Mouse (Mus musculus): ENCODE results near the gene Lrrc7. TPM values are rescaled to one million over a fixed set of nuclear protein-coding genes. Genes with fewer than 3 reads are reported as not detected.

The Lrrc7 gene
- polyA plus RNA-seq, 1 experiment: not detected

GRCm38 (mm10) chr3:158310391-158310790, 251.6 kb downstream of the Lrrc7 start:
- H3K27me3 ChIP-seq (ENCODE audit: control insufficient read depth, insufficient read depth, low read length): no peaks in the 10 kb centered on the region
- no peak overlapping the region for H3K27ac ChIP-seq (ENCODE audit: insufficient read depth, low read depth, low read length)
- no peaks in the 10 kb centered on the region for H3K36me3 ChIP-seq (ENCODE audit: control insufficient read depth, insufficient read depth, low read length)
- no peaks in the 10 kb centered on the region for H3K4me1 ChIP-seq (ENCODE audit: control insufficient read depth, insufficient read depth, insufficient read length, low read length)
- no peak for TF ChIP-seq POLR2A (IDR thresholded peaks at IDR 0.05; ENCODE audit: low read depth, low read length)
- no peak for TF ChIP-seq CTCF (IDR thresholded peaks at IDR 0.05; ENCODE audit: extremely low read depth, insufficient read length, insufficient replicate concordance, low read depth, low read length)
- 67% methylated on average over 2 of the region's 2 CpGs for WGBS
- H3K4me3 ChIP-seq (ENCODE audit: low read depth, low read length): no peak overlapping the region

- H3K4me1 ChIP-seq (ENCODE audit: control insufficient read depth, insufficient read depth, insufficient read length, low read length): no peaks in the 10 kb centered on the region
- H3K36me3 ChIP-seq (ENCODE audit: control insufficient read depth, insufficient read depth, low read length): no peaks in the 10 kb centered on the region
- no peak for TF ChIP-seq POLR2A (IDR thresholded peaks at IDR 0.05; ENCODE audit: low read depth, low read length)
- no peak for TF ChIP-seq CTCF (IDR thresholded peaks at IDR 0.05; ENCODE audit: extremely low read depth, insufficient read length, insufficient replicate concordance, low read depth, low read length)
- H3K4me3 ChIP-seq (ENCODE audit: low read depth, low read length): no peak overlapping the region
- no peaks in the 10 kb centered on the region for H3K27me3 ChIP-seq (ENCODE audit: control insufficient read depth, insufficient read depth, low read length)
- no peak overlapping the region for H3K27ac ChIP-seq (ENCODE audit: insufficient read depth, low read depth, low read length)
These were observed 254.6 kb downstream of the Lrrc7 start for GRCm38 (mm10) chr3:158307415-158307814.

GRCm38 (mm10) chr3:158298732-158299131, 263.3 kb downstream of the Lrrc7 start:
- Histone ChIP-seq H3K27ac (ENCODE audit: insufficient read depth, low read depth, low read length) (no peak overlapping the region), H3K4me1 (ENCODE audit: control insufficient read depth, insufficient read depth, insufficient read length, low read length) (no peaks in the 10 kb centered on the region), H3K27me3 (ENCODE audit: control insufficient read depth, insufficient read depth, low read length) (no peaks in the 10 kb centered on the region), H3K4me3 (ENCODE audit: low read depth, low read length) (no peak overlapping the region), H3K36me3 (ENCODE audit: control insufficient read depth, insufficient read depth, low read length) (no peaks in the 10 kb centered on the region)
- WGBS: 72% methylated on average over 3 of the region's 3 CpGs
- no peak for TF ChIP-seq CTCF (IDR thresholded peaks at IDR 0.05; ENCODE audit: extremely low read depth, insufficient read length, insufficient replicate concordance, low read depth, low read length)

GRCm38 (mm10) chr3:158295041-158295440, 267.0 kb downstream of the Lrrc7 start:
- H3K4me1 ChIP-seq (ENCODE audit: control insufficient read depth, insufficient read depth, insufficient read length, low read length): no peaks in the 10 kb centered on the region
- H3K27me3 ChIP-seq (ENCODE audit: control insufficient read depth, insufficient read depth, low read length): no peaks in the 10 kb centered on the region
- TF ChIP-seq CTCF (IDR thresholded peaks at IDR 0.05; ENCODE audit: extremely low read depth, insufficient read length, insufficient replicate concordance, low read depth, low read length): no peak
- no peak for TF ChIP-seq POLR2A (IDR thresholded peaks at IDR 0.05; ENCODE audit: low read depth, low read length)
- no peak overlapping the region for H3K27ac ChIP-seq (ENCODE audit: insufficient read depth, low read depth, low read length)
- WGBS: 51% methylated on average over 5 of the region's 5 CpGs
- H3K4me3 ChIP-seq (ENCODE audit: low read depth, low read length): no peak overlapping the region
- H3K36me3 ChIP-seq (ENCODE audit: control insufficient read depth, insufficient read depth, low read length): no peaks in the 10 kb centered on the region

GRCm38 (mm10) chr3:158284431-158284830, 277.6 kb downstream of the Lrrc7 start:
- 55% methylated on average over 1 of the region's 1 CpGs for WGBS
- TF ChIP-seq CTCF (IDR thresholded peaks at IDR 0.05; ENCODE audit: extremely low read depth, insufficient read length, insufficient replicate concordance, low read depth, low read length) (no peak), POLR2A (IDR thresholded peaks at IDR 0.05; ENCODE audit: low read depth, low read length) (no peak)
- Histone ChIP-seq H3K27ac (ENCODE audit: insufficient read depth, low read depth, low read length) (no peak overlapping the region), H3K4me1 (ENCODE audit: control insufficient read depth, insufficient read depth, insufficient read length, low read length) (no peaks in the 10 kb centered on the region), H3K36me3 (ENCODE audit: control insufficient read depth, insufficient read depth, low read length) (no peaks in the 10 kb centered on the region), H3K4me3 (ENCODE audit: low read depth, low read length) (no peak overlapping the region), H3K27me3 (ENCODE audit: control insufficient read depth, insufficient read depth, low read length) (no peaks in the 10 kb centered on the region)

GRCm38 (mm10) chr3:158278631-158279030, 283.4 kb downstream of the Lrrc7 start:
- Histone ChIP-seq H3K4me1 (ENCODE audit: control insufficient read depth, insufficient read depth, insufficient read length, low read length) (no peaks in the 10 kb centered on the region), H3K27ac (ENCODE audit: insufficient read depth, low read depth, low read length) (no peak overlapping the region)
- TF ChIP-seq POLR2A (IDR thresholded peaks at IDR 0.05; ENCODE audit: low read depth, low read length) (no peak), CTCF (IDR thresholded peaks at IDR 0.05; ENCODE audit: extremely low read depth, insufficient read length, insufficient replicate concordance, low read depth, low read length) (no peak)

GRCm38 (mm10) chr3:158272700-158273099, 289.3 kb downstream of the Lrrc7 start:
- Histone ChIP-seq H3K4me3 (ENCODE audit: low read depth, low read length) (no peak overlapping the region), H3K27me3 (ENCODE audit: control insufficient read depth, insufficient read depth, low read length) (no peaks in the 10 kb centered on the region), H3K4me1 (ENCODE audit: control insufficient read depth, insufficient read depth, insufficient read length, low read length) (no peaks in the 10 kb centered on the region), H3K36me3 (ENCODE audit: control insufficient read depth, insufficient read depth, low read length) (no peaks in the 10 kb centered on the region), H3K27ac (ENCODE audit: insufficient read depth, low read depth, low read length) (no peak overlapping the region)
- WGBS: 90% methylated on average over 1 of the region's 1 CpGs
- TF ChIP-seq POLR2A (IDR thresholded peaks at IDR 0.05; ENCODE audit: low read depth, low read length) (no peak), CTCF (IDR thresholded peaks at IDR 0.05; ENCODE audit: extremely low read depth, insufficient read length, insufficient replicate concordance, low read depth, low read length) (no peak)

More at GRCm38 (mm10) chr3:158278631-158279030, 283.4 kb downstream of the Lrrc7 start:
- no peaks in the 10 kb centered on the region for H3K36me3 ChIP-seq (ENCODE audit: control insufficient read depth, insufficient read depth, low read length)
- 61% methylated on average over 2 of the region's 2 CpGs for WGBS
- no peaks in the 10 kb centered on the region for H3K27me3 ChIP-seq (ENCODE audit: control insufficient read depth, insufficient read depth, low read length)
- no peak overlapping the region for H3K4me3 ChIP-seq (ENCODE audit: low read depth, low read length)

- Histone ChIP-seq H3K4me3 (ENCODE audit: low read depth, low read length) (no peak overlapping the region), H3K27ac (ENCODE audit: insufficient read depth, low read depth, low read length) (no peak overlapping the region), H3K36me3 (ENCODE audit: control insufficient read depth, insufficient read depth, low read length) (no peaks in the 10 kb centered on the region), H3K27me3 (ENCODE audit: control insufficient read depth, insufficient read depth, low read length) (no peaks in the 10 kb centered on the region), H3K4me1 (ENCODE audit: control insufficient read depth, insufficient read depth, insufficient read length, low read length) (no peaks in the 10 kb centered on the region)
- 52% methylated on average over 1 of the region's 1 CpGs for WGBS
- no peak for TF ChIP-seq POLR2A (IDR thresholded peaks at IDR 0.05; ENCODE audit: low read depth, low read length)
- TF ChIP-seq CTCF (IDR thresholded peaks at IDR 0.05; ENCODE audit: extremely low read depth, insufficient read length, insufficient replicate concordance, low read depth, low read length): no peak
These were observed 291.1 kb downstream of the Lrrc7 start for GRCm38 (mm10) chr3:158270887-158271286.
